Mouse (Mus musculus): ENCODE measurements around the gene Crispld2.

- no peak for TF ChIP-seq POLR2A (IDR thresholded peaks at IDR 0.05; ENCODE audit: low read depth, low read length)
- TF ChIP-seq CTCF (IDR thresholded peaks at IDR 0.05; ENCODE audit: extremely low read depth, insufficient read depth, insufficient read length, insufficient replicate concordance) = no peak
Measured at GRCm38 (mm10) chr8:120063326-120063725, 71.1 kb downstream of the Crispld2 start.
